Mouse (Mus musculus): ENCODE measurements around the gene Rbp1.

Rbp1 gene

DNA sequence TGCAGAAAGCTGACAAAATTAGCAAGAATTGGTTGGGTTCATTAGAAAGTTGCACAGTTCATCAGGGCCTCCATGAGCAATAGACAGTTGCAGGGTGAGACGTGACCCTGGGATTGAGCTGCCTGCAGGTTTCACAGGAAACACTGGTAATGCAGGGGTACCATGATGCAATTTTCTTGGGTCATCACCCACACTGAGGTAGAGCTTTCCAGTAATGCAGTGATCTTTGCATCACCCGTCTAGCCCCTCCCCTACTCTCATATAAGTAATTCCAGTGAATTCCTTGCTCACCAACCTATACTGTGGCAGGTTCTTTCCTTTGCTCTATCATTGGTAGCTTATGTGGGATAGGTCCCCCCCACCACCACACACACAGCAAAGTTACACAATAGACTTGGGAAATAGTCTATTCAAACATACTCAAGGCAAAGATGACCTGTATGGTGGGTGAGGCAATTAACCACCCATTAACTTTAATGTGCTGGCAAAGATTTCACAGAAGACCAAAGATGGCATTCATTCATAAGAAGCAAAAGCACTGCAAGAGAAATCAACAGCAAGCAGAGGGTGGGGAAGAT is 57.5 kb downstream of the Rbp1 start:
- in situ Hi-C loops (cut with MboI; ENCODE audit: low pct_unique_long_range_greater_than_20kb in 1 of 2, low sequenced_read_pairs in 2 of 2, unreplicated experiment in 1 of 2), result no loop called here

DNA sequence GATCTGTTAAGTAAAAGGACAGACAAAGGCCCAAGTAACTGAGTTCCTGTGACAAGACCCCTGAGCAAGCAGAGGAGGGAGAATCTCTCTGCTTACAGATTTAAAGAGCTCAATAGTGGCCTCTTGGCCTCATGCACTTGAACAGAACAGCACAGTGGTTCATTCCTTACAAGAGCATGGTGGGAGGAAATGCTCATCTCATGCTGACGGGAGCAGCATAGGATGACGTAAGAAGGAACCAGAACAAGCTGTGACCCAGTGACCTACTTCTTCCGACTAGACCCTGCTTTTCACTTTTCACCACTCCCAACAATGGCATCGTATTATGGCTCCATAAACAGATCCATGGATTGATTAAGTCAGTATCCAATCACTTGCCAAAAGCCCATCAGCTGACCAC is 59.5 kb downstream of the Rbp1 start:
- in situ Hi-C loops (cut with MboI; ENCODE audit: low pct_unique_long_range_greater_than_20kb in 1 of 2, low sequenced_read_pairs in 2 of 2, unreplicated experiment in 1 of 2), result no loop called here

DNA sequence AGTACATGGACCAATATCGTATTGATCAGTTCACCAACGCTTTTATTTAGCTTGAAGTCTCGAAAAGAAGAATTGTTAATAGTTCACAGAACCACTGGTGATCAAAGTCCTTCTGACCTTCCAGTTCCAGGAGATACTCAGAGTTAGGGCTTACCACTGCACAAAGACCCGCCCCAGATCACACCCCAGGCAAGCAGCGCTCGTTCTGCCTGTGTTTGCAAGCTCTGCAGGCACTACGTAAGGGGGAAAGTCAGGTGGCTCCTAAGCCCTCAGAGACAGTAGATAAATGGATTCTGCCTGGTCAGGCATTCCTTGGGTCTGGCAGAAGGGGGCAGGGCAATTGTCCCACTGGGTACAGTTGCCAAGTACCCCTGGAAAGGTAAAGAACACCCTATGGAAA is 62.3 kb downstream of the Rbp1 start:
- in situ Hi-C loops (cut with MboI; ENCODE audit: low pct_unique_long_range_greater_than_20kb in 1 of 2, low sequenced_read_pairs in 2 of 2, unreplicated experiment in 1 of 2), result no loop called here

DNA sequence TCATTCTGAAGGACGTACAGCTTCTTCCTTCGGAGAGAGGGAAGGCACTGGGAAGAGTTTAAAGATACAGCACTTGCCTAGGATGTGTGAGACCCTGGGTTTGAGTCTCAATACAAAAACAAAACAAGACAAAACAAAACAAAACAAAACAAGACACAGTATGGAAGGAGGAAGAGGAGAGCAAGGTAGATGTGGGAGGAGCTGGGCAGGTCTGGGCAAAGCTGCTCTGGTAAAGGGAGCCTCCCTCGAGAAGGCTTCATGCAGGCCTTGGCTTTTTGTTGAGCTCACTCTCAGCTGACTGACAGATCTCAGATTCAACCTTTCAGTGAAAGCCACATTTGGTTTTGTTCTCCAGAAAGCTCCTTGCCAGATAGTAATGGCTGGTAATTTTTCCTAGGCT is 63.1 kb downstream of the Rbp1 start, which contains the start of gene Rbp2:
Rbp2 (plus strand) TSS at position 301 of the 400 bp plus-strand sequence.
- in situ Hi-C loops (cut with MboI; ENCODE audit: low pct_unique_long_range_greater_than_20kb in 1 of 2, low sequenced_read_pairs in 2 of 2, unreplicated experiment in 1 of 2), result no loop called here

DNA sequence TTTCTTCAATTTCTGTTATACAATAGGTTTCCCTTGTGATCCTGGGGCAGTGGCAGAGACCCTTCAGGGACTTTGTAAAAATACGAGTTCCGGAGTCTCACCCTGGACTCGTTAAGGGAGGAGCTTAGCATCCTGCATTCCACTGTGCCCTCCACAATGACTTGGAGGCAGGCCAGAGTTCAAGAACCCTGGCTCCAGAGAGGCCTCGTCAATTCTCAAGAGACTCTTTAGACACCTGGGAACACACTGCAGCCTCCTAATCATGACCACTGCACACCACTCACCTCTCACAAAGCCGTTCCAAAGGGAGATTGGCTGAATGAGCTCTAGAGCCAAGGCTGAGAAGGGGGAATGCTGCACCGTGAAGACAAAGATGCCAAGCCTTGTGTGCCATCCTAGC is 64.5 kb downstream of the Rbp1 start:
- in situ Hi-C loops (cut with MboI; ENCODE audit: low pct_unique_long_range_greater_than_20kb in 1 of 2, low sequenced_read_pairs in 2 of 2, unreplicated experiment in 1 of 2), result no loop called here

DNA sequence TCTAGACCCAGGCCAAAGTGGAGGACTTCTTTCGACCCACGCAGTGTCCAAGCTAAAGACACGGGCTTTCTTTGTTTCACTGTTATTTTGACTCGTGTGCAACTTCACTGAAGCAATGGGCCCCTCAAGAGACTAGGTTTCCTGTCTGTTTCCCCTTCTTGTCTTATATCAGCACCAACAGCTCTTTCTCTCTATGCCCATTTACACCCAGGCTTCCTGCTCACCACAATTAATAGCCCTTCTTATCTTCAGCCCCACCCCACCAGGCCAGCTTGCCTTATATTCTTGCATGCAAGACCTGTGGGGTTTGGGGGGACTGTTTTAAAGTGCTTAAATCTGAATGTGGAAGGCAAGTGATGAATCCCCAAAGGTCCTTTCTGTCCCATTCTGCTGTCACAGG is 66.8 kb downstream of the Rbp1 start:
- in situ Hi-C loops (cut with MboI; ENCODE audit: low pct_unique_long_range_greater_than_20kb in 1 of 2, low sequenced_read_pairs in 2 of 2, unreplicated experiment in 1 of 2), result no loop called here

DNA sequence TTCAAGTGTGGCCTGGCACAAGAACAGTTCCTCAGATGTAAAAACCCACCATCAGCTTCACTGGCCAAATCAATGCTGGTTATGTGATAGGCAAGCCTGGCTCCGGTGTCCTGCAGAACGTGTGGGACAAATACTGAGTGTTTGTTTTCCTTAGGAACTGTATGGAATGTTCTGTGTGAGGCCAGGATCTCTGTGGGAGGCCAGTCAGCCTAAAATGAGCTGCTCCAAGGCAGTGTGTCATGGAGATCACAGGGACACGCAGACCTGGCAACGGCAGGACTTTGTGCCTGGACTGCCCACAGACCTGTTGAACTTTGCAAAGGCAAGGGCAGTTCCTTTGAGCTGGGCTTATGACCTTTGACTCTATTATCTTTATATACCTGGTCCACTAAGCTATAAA is 67.4 kb downstream of the Rbp1 start:
- in situ Hi-C loops (cut with MboI; ENCODE audit: low pct_unique_long_range_greater_than_20kb in 1 of 2, low sequenced_read_pairs in 2 of 2, unreplicated experiment in 1 of 2), result no loop called here

DNA sequence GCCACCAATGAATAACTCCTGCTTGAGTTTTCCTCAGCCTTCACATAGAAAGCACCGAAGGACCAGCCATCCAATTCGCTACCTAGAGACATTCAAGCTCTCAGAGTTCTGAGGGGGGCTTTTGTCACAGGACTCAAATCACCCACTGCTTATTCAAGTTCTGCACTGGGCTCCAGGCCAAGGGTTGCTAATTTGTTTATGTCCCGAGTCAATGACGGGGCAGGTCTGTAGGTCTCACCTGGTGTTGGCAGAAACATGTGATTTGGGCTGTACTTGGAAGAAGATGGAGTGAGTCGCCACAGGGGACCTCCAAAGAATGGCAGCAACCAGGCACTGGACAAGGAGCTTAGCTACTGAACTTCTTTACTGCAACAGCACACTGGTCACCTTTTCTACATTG is 68.3 kb downstream of the Rbp1 start:
- in situ Hi-C loops (cut with MboI; ENCODE audit: low pct_unique_long_range_greater_than_20kb in 1 of 2, low sequenced_read_pairs in 2 of 2, unreplicated experiment in 1 of 2), result no loop called here

DNA sequence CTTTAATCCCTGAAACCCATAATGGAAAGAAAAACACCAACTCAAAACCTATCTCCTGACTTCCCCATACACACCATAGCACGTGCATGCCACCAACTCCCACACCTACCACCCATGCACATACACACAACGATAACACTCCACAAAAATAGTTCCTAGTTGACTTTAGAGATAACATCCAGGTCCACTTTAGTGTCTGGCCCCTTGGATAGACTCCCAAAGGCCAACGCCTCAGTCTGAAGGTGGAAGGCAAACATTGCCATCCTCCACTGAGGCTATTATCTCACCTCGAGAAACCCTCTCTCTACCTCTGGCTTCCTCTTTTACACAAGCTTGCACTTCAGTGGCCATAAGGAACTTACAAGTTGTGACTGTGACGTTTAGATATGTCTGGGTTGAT is 69.5 kb downstream of the Rbp1 start:
- in situ Hi-C loops (cut with MboI; ENCODE audit: low pct_unique_long_range_greater_than_20kb in 1 of 2, low sequenced_read_pairs in 2 of 2, unreplicated experiment in 1 of 2), result no loop called here

DNA sequence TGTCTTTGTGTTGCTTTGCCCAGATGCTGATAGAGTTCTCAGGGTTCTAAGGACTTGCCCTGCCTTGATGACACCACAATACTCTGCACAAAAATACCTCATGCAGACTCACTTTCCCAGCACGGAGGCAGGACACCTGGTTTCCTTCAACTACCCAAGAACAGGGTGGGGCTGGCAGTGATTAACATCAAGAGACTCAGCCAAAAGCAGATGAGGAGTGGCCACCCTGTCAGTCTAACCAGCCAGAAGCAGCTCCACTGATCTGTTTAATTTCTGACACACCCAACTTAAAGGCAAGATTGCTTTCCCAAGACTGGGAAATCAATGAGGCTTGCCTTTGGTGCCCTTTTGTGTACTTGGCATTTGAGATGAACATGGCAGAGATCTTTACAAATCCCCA is 70.1 kb downstream of the Rbp1 start:
- in situ Hi-C loops (cut with MboI; ENCODE audit: low pct_unique_long_range_greater_than_20kb in 1 of 2, low sequenced_read_pairs in 2 of 2, unreplicated experiment in 1 of 2), result no loop called here

Measured in mouse embryonic stem cell (cell line).